Mouse (Mus musculus) spleen, adult 18-20 months (tissue): ENCODE results near the gene Rin3.
"Not testable (repeated sequence)": the region's sequence is repeated elsewhere in the genome, so short reads cannot be mapped to it uniquely, and the experiment has no call there.

Source experiments
- DNase-seq, 2 experiments: peaks; one replicate each; pipeline ENCODE4 v3.0.0; 2022; ENCODE audit warnings: mixed read lengths in 2 of 2

Gene Rin3

DNA sequence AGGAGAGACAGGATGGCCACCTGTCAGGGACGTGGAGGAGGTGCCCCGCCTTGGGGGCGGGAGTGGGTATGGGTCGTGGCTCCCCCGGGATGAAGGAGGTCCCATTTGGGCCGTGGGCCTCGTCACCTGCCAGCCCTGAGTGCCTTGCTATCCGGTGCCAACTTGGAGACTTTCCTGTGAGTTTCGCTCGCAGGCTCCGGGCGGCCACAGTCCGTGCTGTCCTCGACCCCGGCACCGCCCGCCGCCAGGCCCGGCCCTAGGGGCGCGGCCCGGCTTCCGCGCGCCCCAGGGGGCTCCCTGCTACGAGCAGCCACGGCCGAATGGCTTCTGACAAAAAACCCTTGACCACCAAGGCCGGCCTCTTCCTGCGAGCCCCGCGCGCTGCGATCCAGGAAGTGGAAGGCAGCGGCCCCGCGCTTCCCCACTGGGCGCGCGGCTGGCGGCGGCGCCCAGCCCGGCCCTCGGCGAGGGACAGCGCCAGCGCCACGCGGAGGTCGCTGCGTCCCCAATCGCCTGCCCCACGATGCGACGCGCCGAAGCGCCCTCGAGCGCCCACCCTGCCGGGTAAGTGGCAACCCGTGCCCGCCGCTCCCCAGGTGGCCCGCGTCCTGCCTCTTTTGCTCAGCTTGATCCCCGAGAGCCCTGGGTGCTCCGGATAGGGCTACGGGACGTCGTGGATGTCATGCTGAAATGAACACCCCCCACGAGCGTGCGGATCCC, at the start of gene Rin3:
Rin3 (plus strand) TSS at position 286 of the 720 bp plus-strand sequence.
- peak; percentile 66 to 70 for DNase-seq

DNA sequence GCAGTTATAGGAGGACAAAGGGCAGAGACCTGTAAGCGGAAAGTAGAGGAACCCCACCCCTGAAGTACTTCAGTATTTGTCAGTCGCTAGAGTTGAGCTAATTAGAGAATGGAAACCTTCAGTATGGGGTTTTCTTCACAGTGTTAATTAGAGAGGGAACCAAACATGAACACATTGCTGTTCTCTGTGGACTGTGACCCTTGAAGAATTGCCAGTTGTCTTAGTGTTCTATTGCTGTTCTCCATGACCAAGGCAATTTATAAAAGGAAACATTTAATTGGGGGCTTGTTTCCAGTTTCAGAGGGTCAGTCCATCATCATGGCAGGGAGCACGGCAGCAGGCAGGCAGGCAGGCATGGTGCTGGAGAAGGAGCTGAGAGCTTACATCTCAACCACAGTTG, 47.3 kb upstream of the Rin3 start:
- no peak for DNase-seq

- DNase-seq: no peak
Measured at GRCm38 (mm10) chr12:102236317-102236716, 46.5 kb upstream of the Rin3 start.

DNA sequence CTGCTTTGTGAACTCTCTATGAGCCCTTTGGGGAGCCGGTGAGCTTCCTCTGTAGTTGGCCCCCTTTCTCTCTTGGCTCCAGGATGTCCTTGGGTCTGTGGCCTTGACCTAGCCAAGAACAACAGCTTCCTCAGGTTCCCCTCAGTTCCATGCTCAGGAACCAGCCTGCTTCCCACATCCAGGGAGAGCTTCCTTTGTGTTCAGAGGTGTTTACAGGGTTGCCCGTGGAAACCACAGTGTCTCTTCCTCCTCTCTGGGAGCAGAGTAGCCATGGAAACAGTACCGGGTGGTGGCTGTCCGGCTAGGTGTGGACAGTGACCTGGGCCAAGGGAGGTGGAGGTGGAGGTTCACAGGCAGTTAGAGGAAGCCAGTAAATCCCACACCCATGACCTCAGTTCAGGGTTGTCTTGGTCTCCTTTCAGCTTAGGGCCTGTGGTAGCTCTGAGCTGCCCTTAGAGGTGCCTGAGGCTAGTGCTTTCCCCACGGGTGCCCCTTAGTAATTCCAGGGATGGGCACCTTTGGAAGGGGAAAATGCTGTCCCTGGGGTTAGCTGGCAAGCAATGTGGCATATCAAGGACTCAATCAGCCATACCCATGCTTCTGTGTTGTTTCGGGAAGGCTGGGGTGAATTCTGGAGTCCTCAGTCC, 40.6 kb upstream of the Rin3 start:
- no peak for DNase-seq

DNA sequence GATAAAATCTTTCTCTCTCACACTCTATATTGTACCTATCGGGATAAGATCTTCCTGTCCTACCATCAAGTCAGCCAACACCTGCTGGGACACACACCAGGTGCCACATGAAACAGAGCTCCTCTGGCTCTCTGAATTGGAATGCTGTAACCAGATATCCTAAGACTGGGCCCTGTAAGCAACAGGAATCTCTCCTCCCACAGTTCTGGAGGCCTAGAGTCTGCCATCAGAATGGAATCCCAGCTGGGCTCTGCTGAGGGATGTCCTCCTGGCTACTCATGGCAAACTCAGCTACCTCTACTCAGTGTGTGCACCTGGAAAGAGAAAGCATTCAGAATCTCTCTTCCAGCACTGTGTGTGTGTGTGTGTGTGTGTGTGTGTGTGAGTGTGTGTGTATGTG, 38.9 kb upstream of the Rin3 start:
- no peak for DNase-seq

GRCm38 (mm10) chr12:102246226-102246625, 36.6 kb upstream of the Rin3 start:
- DNase-seq: no peak

GRCm38 (mm10) chr12:102248104-102248503, 34.7 kb upstream of the Rin3 start:
- no peak for DNase-seq

GRCm38 (mm10) chr12:102250316-102250715, 32.5 kb upstream of the Rin3 start:
- no peak for DNase-seq

- no peak for DNase-seq
Measured at GRCm38 (mm10) chr12:102251070-102251469, 31.8 kb upstream of the Rin3 start.

- no peak for DNase-seq
Measured at GRCm38 (mm10) chr12:102251985-102252384, 30.9 kb upstream of the Rin3 start.

DNA sequence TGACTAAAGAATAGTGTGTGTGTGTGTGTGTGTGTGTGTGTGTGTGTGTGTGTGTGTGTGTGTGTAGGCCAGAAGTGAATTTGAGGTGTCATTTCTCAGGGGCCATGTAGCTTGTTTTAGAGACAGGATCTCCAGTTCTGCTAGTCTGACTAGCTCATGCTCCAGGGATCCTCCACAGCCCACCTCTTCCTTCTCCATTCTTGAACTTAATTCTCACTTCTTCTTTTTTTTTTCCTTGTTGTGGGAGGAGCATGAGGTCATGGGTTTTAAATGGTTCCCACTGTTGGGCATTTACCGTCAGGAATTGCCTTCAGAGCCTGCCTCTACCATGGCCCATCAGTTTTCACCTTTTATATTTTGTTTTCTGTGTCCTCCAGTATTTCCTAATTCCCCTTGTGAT, 30.3 kb upstream of the Rin3 start:
- DNase-seq: no peak

GRCm38 (mm10) chr12:102255012-102255411, 27.8 kb upstream of the Rin3 start:
- no peak for DNase-seq

GRCm38 (mm10) chr12:102258522-102259112, 24.2 kb upstream of the Rin3 start:
- DNase-seq: no peak

DNA sequence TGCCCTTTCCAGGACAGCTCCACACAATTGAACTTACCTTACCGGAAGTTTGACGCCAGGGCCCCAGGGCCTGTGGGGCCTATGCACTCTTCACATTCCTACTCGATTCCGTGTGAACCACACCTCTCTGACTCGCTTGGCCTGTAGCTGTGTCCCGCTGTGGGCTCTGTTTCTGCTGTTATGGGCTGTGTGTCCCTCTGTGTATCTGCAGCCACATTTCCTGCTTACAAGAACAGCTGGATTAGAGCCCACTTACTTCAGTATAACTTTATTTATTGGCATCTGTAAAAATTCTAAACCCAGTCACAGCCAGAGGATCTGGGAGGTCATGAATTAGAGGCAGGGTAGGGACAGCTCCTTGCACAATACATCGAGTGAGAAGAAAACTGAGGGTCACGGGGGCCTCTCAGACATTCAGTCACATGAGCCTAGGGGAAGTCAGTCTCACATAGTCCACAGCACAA, 20.9 kb upstream of the Rin3 start:
- DNase-seq: no peak

DNA sequence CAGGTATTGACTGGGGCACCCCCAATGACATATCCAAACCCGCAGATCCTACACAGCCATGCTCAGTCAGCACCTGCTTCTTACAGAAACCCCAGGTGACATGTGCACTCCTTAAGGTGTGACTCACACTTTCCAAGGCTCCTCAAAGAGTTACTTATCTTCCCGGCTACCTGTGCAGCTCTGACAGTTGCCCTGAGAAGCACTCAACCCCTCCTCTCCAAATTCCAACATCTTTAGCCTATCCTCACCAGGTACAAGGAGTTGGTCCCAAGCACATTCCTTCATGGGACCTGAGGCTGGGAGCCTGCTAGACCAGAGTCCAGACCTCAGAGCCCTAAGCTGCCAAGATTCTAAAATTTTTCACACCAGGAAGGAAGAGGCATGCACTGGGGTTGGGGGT, 20.0 kb upstream of the Rin3 start:
- DNase-seq: no peak

- DNase-seq: no peak
Measured at GRCm38 (mm10) chr12:102263249-102263648, 19.6 kb upstream of the Rin3 start.

DNA sequence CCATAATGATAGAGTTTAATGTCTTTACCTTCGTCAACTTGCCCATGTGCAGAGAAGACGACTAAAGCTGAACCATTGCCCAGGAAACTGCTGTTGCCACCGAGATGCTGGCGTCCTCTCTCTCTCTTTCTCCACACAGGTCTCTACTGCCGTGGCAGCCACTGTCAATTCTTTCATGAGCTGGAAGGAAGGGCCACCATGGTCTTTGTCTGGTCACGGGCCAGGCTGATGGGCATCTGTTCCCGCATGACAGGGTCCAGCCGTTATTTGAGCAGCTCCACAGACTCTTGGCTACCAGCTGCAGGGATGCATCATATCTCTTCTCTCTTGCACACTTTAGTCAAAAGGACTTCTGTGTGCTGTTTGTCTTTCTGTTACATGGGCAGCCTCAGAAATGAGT, 16.4 kb upstream of the Rin3 start:
- DNase-seq: no peak

DNA sequence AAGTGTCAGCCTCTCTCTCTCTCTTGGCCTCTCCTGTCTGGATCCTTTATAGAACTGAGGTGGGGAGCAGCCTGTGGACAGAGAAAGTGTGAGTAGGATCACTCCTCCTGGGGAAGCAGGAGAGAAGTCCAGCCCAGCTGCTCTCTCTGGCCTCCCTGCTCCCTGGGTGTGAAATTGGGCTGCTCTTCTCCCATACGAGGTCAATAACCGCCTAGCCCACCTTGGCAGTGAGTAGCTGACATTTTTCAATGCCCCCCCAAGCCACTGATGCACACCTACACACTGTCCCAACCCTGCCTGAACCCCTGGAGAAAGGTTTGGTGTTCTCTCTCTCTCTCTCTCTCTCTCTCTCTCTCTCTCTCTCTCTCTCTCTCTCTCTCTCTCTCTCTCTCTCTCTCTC, 13.7 kb upstream of the Rin3 start:
- no peak for DNase-seq

DNA sequence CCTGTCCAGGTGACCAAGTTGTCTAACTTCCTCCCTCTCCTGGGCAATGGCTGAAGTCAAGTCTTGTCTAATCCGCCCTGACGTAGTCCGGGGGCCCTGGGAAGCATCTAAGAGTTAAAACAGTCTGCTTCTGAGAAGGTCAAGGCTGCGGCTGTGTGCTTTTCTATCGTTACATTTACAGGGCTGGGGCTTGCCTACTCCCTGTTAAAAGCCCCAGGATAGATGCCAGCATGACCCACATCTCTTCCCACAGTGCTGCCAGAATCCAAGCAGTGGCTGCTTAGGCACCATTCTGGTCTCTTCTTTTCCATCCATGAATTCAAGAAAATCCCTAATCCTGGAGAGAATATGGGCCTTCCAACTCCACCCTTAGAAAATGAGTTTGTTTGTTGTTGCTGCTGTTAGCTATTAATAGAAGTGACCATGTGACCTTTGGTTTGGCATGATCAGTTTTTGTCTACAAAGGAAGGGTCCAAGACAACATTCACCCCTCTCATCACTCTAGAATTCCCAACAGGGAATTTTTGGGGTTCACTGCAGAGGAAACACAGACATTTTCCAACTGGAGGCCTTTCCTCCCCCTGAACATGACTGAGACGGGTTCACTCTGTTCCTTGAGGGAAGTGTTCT, 12.0 kb upstream of the Rin3 start:
- DNase-seq: no peak

DNA sequence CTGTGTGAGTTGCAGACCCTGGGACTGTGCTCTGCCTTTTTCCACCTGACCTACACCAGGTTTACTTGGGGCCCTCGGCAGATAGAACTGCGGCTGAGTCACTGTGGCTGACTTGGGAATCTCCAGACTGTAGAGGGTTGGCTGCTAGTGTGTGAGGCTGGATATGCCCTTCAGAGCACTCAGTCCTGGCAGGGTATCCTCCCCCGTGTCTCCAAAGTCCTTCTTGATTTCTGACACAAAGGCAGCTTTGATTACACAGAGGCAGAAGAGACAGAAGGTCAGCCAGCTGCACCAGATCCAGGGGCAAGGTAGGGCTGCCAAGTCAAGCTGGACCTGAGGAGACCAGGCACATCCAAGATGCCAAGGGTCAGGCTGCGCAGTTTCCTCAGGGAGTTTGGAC, 11.4 kb upstream of the Rin3 start:
- DNase-seq: no peak

DNA sequence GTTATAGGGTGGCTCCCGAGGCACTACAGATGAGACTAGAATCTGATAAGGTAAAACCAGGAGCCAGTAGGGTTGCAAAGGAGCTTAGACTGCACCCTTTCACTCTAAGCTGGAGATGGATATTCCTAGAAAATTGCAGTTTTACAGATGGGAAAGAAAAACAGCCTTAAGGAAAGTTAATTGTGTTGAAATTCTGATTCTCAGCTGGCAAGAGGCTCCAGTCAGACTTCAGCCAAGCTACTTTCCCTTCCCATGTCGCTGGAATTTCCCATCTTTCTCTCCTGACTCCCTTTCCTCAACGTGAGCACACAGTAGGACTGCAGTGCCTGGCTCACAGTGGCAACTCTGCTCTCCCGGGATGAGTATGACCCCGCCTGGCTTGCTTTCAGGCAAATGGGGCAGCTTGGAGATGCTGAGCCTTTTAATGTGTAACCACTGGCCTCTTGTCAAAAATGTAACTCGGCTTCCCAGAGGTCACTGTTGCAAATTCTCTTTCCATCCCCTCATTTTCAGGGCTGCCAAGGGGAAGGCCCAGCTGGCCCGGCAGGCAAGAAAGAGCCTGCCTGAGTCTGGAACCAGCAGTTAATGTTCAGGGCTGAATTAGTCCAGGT, 6.9 kb upstream of the Rin3 start:
- DNase-seq: no peak

GRCm38 (mm10) chr12:102280290-102280689, 2.6 kb upstream of the Rin3 start:
- not testable (repeated sequence) for DNase-seq

DNA sequence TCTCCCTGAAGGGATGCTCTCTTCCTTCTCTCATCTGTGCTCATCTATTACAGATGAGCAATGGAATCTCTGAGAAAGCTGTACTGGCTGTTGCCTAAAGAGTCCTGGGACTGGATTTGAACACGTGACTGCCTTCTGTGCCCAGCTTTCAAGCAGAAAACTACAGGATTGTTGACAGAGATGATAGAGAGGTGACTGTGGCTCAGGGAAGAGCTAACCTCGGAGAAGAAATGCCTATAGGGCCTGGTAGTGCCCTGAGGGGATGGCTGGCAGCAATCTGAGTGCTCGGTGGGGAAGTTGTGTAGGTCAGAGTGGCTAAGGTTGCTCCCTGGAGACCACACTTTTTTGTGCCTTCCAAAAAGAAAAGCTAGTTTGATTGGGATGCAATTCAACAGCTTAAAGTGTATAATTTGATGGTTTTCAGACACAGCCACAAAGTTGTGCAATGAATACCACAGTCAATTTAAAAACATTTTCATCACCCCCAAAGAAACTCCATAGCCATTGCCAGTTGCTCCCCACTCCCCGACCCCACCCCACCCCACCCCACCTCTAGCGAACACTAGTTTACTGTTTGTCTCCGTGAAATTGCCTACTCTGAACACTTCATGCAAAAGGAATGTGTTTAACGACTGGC, 1.9 kb upstream of the Rin3 start:
- no peak for DNase-seq
